Mouse (Mus musculus) forebrain, embryonic 16.5 days (tissue): Measurements from ENCODE around the gene Wdfy3. TPM values are rescaled to one million over a fixed set of nuclear protein-coding genes. Genes with fewer than 3 reads are reported as not detected.

ENCODE experiments used
- ATAC-seq: fragments of 200-750 bp; cut with Nextera tagmentation; 2 replicates; pipeline ENCODE4 v1.8.0; 2017; ENCODE audit warnings: mild to moderate bottlenecking, moderate library complexity
- H3K27ac ChIP-seq: fragments of 300-500 bp; sonication (generic); 2 replicates; pipeline ENCODE4 v1.5.1; 2014; ENCODE audit warnings: low read length, control low read depth
- H3K27me3 ChIP-seq: fragments of 300-500 bp; sonication (generic); replicated peaks from 2 replicates; pipeline ENCODE4 v1.6.1; 2014; ENCODE audit warnings: low read length; ENCODE audit not compliant: control insufficient read depth, insufficient read depth
- H3K36me3 ChIP-seq: fragments of 300-500 bp; sonication (generic); 2 replicates; pipeline ENCODE4 v1.6.1; 2014; ENCODE audit not compliant: control insufficient read depth, insufficient read depth
- H3K4me1 ChIP-seq: fragments of 300-500 bp; sonication (generic); replicated peaks from 2 replicates; pipeline ENCODE4 v1.6.1; 2014; ENCODE audit warnings: low read length; ENCODE audit not compliant: control insufficient read depth, insufficient read depth
- H3K4me2 ChIP-seq: fragments of 300-500 bp; sonication (generic); 2 replicates; pipeline ENCODE4 v1.6.1; 2014; ENCODE audit warnings: mild to moderate bottlenecking, low read length, control low read depth
- H3K4me3 ChIP-seq: fragments of 300-500 bp; sonication (generic); replicated peaks from 2 replicates; pipeline ENCODE4 v1.5.1; 2014; ENCODE audit warnings: mild to moderate bottlenecking, low read length, control low read depth
- H3K9ac ChIP-seq: fragments of 300-500 bp; sonication (generic); replicated peaks from 2 replicates; pipeline ENCODE4 v1.6.1; 2014; ENCODE audit warnings: low read depth, low read length, control low read depth
- H3K9me3 ChIP-seq: fragments of 300-500 bp; sonication (generic); 2 replicates; pipeline ENCODE4 v1.6.1; 2016; ENCODE audit warnings: low read length; ENCODE audit not compliant: control insufficient read depth
- WGBS: fragments of 180-500 bp; shearing (Covaris S2); extraction: QIAGEN DNeasy Blood & Tissue Kit; methylation state at CpG from one replicate; pipeline ENCODE4 v1.1.7; 2014; 5-methylcytosine and 5-hydroxymethylcytosine counted together
- polyA plus RNA-seq: library from polyadenylated mRNA; unstranded; fragments of >200 nt; fragmentation: Nextera tagmentation; extraction: Ambion mirVana; gene quantifications from 2 replicates; pipeline ENCODE4 v1.2.1, GENCODE M21; 2015

The Wdfy3 gene
- polyA plus RNA-seq, 1 experiment from 2014 or later = 28.0 TPM

DNA sequence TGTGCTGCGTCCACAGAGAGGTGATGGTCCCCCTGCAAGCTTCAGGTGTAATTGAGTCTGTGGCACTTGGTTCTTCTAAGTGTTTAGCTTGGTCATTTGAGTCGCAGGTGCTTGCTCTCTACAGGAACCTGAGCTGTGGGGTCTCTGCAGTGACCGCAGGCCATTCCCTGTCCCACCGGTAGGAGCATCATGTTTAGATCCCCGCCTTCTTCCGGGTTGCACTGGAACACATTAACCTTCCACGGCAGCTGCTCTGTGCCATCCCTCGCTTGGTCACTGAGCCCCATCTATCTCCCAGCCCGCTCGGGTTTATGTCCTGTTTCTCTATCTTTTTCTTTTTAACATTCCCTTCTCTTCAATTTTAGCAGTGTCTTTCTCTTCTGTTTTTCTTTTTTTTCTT is 250.5 kb downstream of the Wdfy3 start:
- ATAC-seq = no peak
- H3K27ac ChIP-seq = no peak overlapping the region

DNA sequence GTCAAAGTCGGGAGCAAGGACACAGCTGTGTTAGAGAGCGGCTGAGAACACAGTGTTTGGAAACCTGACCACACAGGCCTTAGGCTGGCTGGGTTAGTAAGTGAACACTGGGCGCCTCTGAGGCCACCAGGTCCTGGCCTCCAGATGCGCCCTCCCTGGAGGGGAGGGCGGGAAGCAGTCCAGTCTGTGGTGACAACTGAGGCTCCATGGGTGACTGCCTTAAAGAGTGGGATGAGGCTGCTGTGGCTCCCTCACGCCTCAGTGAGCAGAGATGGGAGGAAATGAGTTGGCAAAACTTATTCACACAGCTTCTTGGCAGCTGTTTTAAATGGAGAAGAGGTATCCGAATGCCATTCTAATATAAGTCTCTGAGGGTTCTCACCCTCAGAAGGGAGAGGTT is 252.9 kb downstream of the Wdfy3 start:
- no peak overlapping the region for H3K9ac ChIP-seq
- H3K27me3 ChIP-seq = no peaks in the 10 kb centered on the region
- H3K27ac ChIP-seq = no peak overlapping the region
- 71% methylated on average over 7 of the region's 7 CpGs for WGBS
- H3K4me2 ChIP-seq = no peak overlapping the region
- no peaks in the 10 kb centered on the region for H3K4me1 ChIP-seq
- ATAC-seq = no peak
- no peaks in the 10 kb centered on the region for H3K36me3 ChIP-seq
- no peak overlapping the region for H3K4me3 ChIP-seq
- H3K9me3 ChIP-seq = no peaks in the 10 kb centered on the region

More for the DNA sequence above, 250.5 kb downstream of the Wdfy3 start:
- H3K36me3 ChIP-seq = no peaks in the 10 kb centered on the region
- H3K9me3 ChIP-seq = no peaks in the 10 kb centered on the region
- H3K27me3 ChIP-seq = no peaks in the 10 kb centered on the region
- no peak overlapping the region for H3K4me3 ChIP-seq
- 55% methylated on average over 10 of the region's 10 CpGs for WGBS
- H3K9ac ChIP-seq = no peak overlapping the region
- H3K4me1 ChIP-seq = no peaks in the 10 kb centered on the region
- no peak overlapping the region for H3K4me2 ChIP-seq

DNA sequence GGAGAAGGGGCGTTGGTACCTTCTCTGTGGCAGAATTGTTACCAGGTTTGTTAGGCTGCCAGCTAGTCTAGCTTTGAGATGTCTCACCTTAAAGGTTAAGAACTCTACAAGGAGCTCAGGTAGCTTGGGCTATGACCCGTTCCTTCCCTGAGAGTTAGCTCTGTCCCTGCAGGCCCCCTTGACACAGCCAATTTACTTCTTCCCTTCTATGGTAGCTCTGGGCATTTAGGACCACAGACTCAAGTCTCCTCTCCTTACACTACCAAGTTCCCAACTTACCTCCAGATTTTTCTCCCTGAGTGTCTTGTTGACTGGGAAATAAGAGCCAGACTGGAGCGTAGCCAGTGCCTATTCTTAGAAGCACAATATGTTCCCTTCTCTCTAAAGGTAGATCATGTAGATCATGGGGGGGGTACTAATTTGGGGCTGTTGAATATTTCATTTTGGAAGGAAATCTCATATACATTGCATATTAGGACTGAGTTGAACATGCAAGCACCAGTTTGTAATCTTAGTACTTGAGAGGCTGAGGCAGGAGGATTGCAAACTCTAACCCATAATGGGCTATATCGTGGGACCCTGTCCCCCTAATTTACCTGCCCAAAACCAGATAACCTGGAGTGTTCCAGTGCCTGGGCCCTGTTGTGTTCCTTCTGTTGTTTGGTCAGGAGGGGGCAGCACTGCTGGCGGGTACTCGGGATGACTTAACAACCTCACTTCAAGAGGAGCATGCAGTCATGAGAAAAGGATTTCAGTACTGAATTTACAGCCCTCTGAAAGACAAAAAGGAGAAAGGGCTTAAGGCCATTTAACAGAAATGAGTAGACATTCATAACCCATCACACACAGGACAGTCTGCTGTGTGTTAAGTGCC is 258.2 kb downstream of the Wdfy3 start:
- Histone ChIP-seq H3K4me2 (no peak overlapping the region), H3K4me1 (no peaks in the 10 kb centered on the region), H3K9ac (no peak overlapping the region), H3K4me3 (no peak overlapping the region), H3K9me3 (no peaks in the 10 kb centered on the region), H3K27ac (no peak overlapping the region), H3K27me3 (no peaks in the 10 kb centered on the region), H3K36me3 (no peaks in the 10 kb centered on the region)
- no peak for ATAC-seq
- 96% methylated on average over 6 of the region's 6 CpGs for WGBS

DNA sequence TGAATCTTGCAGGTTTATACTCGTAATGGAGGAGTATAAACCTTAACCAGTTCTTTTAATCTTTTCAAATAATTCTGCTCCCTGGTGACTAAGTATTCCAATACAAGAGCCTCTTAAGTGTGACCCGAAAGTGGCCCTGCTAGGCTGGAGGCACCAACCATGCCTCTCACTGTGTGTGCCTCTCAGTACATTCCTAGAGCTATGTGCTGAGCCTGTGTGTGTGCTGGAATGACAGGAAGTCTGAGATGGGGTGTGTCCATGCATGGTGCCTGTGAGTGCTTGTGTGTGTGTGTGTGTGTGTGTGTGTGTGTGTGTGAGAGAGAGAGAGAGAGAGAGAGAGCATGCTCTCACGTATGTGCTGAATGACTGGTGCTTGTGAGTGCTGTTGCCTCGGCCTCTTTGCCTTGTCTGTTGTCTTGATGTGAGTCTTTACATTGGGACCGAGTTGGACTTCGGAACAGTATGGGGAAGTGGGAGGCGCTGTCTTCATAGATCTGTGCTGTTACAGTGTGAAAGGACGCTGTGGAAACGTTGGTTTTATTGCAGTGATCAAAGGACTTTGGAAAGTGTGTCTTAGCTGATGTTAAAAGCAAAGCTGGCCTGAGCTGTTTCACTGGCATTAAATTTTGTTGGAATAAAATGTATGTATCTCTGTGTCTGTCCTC is 267.2 kb downstream of the Wdfy3 start:
- no peaks in the 10 kb centered on the region for H3K27me3 ChIP-seq
- no peaks in the 10 kb centered on the region for H3K36me3 ChIP-seq
- H3K4me3 ChIP-seq = no peak overlapping the region
- 84% methylated on average over 9 of the region's 9 CpGs for WGBS
- H3K4me1 ChIP-seq = no peaks in the 10 kb centered on the region
- H3K9me3 ChIP-seq = no peaks in the 10 kb centered on the region
- H3K4me2 ChIP-seq = no peak overlapping the region
- H3K9ac ChIP-seq = no peak overlapping the region
- no peak for ATAC-seq
- H3K27ac ChIP-seq = no peak overlapping the region

DNA sequence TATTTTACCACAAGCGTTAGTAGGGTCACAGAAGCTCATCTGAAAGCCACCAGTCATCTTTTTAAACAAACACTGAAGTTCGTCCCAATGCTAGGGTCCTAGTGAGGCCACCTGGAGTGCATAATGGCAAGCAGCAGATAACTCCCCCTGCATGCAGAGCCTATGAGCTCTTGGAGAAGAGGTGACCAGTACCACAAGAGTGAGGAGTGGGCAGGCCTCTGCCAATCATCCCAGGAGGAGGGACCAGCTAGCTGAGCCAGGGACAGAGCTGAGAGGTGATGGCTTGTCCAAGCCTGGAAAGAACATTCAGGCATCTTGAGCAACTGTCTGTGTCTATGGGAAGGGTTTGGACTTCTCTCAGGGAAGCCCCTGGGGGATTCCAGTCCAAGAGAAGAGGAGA is 267.8 kb downstream of the Wdfy3 start:
- Histone ChIP-seq H3K4me3 (no peak overlapping the region), H3K9me3 (no peaks in the 10 kb centered on the region), H3K9ac (no peak overlapping the region), H3K27me3 (no peaks in the 10 kb centered on the region), H3K27ac (no peak overlapping the region), H3K36me3 (no peaks in the 10 kb centered on the region), H3K4me2 (no peak overlapping the region), H3K4me1 (no peaks in the 10 kb centered on the region)
- 78% methylated on average over 2 of the region's 2 CpGs for WGBS
- ATAC-seq = no peak

DNA sequence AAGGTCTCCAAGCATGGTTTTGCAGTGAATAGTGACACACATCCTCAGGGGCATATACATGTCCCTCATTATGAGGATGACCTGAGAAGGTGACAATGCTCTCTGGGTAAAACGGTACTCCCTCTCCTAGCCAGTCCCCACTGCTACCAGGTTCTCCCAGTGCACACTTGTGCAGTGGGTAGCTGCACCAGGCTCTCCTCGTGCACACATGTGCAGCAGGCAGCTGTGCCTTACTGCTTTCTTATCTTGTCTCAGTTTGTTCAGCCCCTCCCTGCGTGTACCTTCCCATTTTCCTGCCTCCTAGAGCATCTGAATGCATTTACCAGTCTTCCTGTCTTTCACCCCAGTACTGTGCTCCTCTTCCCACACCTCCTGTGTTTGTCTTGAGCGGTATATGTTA is 277.1 kb downstream of the Wdfy3 start:
- ATAC-seq = no peak
- no peak overlapping the region for H3K4me3 ChIP-seq

DNA sequence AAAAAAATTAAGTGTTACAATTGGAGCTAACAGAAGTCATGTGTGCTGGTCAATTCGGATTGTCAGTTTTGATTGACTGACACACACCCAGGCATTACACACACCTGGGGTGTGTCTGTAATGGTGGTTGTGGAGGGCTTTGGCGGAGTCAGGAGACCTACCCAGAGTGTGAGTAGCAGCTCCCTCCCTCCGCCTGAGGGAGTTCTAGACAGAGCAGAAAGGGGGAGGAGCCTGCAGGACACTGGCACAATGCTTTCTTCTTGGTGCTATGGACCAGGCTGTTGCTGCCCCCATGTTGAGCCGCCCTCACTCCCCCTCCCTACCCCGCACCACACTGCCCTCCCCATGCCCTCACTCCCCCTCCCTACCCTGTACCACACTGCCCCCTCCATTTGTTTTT is 279.2 kb downstream of the Wdfy3 start:
- no peak overlapping the region for H3K27ac ChIP-seq
- no peak overlapping the region for H3K9ac ChIP-seq
- 46% methylated on average over 5 of the region's 5 CpGs for WGBS
- H3K4me1 ChIP-seq = no peaks in the 10 kb centered on the region
- no peaks in the 10 kb centered on the region for H3K27me3 ChIP-seq
- H3K4me2 ChIP-seq = no peak overlapping the region
- H3K9me3 ChIP-seq = no peaks in the 10 kb centered on the region
- no peaks in the 10 kb centered on the region for H3K36me3 ChIP-seq
- no peak overlapping the region for H3K4me3 ChIP-seq
- no peak for ATAC-seq

More for the DNA sequence above, 277.1 kb downstream of the Wdfy3 start:
- Histone ChIP-seq H3K4me2 (no peak overlapping the region), H3K36me3 (no peaks in the 10 kb centered on the region), H3K27me3 (no peaks in the 10 kb centered on the region), H3K27ac (no peak overlapping the region), H3K9me3 (no peaks in the 10 kb centered on the region), H3K4me1 (no peaks in the 10 kb centered on the region), H3K9ac (no peak overlapping the region)
- WGBS = 86% methylated on average over 4 of the region's 4 CpGs

DNA sequence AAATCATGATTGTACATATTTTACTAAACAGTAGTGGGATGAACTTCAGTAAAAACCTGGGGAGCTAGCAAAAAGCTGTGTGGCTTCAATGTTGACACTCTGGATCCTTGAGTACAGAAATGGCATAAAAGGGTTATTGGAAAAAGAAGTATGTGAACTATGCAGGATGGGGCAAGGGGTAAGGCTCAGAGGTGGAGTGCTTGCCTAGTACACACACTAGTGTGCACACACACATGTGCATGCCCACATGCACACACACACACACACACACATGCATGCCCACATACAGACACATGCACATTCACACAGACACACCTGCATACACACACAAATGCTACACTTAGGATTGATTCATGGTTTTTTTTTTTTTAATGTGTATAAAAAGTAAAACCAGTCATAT is 280.0 kb downstream of the Wdfy3 start:
- H3K4me3 ChIP-seq = no peak overlapping the region
- H3K4me1 ChIP-seq = no peaks in the 10 kb centered on the region
- ATAC-seq = no peak
- H3K27ac ChIP-seq = no peak overlapping the region
- no peaks in the 10 kb centered on the region for H3K36me3 ChIP-seq
- no peak overlapping the region for H3K9ac ChIP-seq
- no peaks in the 10 kb centered on the region for H3K9me3 ChIP-seq
- H3K27me3 ChIP-seq = no peaks in the 10 kb centered on the region
- no peak overlapping the region for H3K4me2 ChIP-seq

DNA sequence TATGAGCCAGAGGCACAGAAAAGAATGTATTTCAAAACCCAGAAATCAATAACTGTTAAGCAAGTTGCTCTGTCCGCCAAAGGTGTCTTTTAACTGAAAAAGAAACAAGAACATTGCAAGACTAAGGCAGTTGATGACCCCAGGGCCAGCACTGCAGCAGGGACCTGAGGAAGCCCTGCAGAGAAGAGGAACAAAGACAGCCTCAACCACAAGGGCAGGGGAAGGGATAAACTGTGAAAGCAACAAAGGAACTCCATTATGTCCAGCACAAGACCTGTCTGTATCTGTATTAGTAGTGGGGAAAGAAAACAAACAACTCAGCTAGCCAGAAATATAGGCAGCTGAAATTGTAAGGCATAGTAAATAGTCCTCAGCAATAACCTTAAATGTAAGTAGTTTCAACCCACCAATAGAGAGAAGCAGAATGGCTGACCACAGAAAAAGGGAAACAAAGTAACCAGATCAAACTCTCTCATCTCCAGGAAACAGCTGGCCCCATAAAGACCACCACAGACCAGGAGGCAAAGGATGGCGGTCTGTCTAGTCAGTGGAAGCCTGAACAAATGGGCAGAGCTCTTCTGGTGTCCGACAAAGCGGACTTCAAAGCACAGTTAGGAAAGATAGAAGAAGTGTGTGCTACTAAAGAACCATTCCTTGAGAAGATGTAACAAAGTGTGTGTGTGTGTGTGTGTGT is 283.7 kb downstream of the Wdfy3 start:
- no peak overlapping the region for H3K4me3 ChIP-seq
- ATAC-seq = no peak

More for the DNA sequence above, 283.7 kb downstream of the Wdfy3 start:
- no peak overlapping the region for H3K27ac ChIP-seq
- H3K9me3 ChIP-seq = no peaks in the 10 kb centered on the region
- no peaks in the 10 kb centered on the region for H3K4me1 ChIP-seq
- no peaks in the 10 kb centered on the region for H3K36me3 ChIP-seq
- H3K27me3 ChIP-seq = no peaks in the 10 kb centered on the region
- H3K9ac ChIP-seq = no peak overlapping the region
- H3K4me2 ChIP-seq = no peak overlapping the region
- 60% methylated on average over 4 of the region's 4 CpGs for WGBS
